Mouse (Mus musculus) megakaryocyte-erythroid progenitor cell, adult 5-6 weeks (primary cell): ENCODE results near the gene Zbtb45. TPM values are rescaled to one million over a fixed set of nuclear protein-coding genes. Genes with fewer than 3 reads are reported as not detected.

ENCODE experiments used
- ATAC-seq: replicated peaks from 2 replicates; pipeline ENCODE4 v1.8.0; 2016; ENCODE audit warnings: mild to moderate bottlenecking, inconsistent platforms; ENCODE audit not compliant: severe bottlenecking, poor library complexity, low FRiP score, low TSS enrichment
- total RNA-seq, 2 experiments: library from RNA; stranded (forward) in 1 of 2; stranded (reverse) in 1 of 2; fragments of 200-1000, 215-1000 nt in 1 of 2; fragments of >200 nt in 1 of 2; fragmentation: Nextera tagmentation in 1 of 2; gene quantifications; 2 replicates each; pipeline ENCODE4 v1.2.3; 2014 to 2017

Zbtb45 gene
- total RNA-seq, 2 experiments from 2014 or later: 9.2 to 14.0 TPM

DNA sequence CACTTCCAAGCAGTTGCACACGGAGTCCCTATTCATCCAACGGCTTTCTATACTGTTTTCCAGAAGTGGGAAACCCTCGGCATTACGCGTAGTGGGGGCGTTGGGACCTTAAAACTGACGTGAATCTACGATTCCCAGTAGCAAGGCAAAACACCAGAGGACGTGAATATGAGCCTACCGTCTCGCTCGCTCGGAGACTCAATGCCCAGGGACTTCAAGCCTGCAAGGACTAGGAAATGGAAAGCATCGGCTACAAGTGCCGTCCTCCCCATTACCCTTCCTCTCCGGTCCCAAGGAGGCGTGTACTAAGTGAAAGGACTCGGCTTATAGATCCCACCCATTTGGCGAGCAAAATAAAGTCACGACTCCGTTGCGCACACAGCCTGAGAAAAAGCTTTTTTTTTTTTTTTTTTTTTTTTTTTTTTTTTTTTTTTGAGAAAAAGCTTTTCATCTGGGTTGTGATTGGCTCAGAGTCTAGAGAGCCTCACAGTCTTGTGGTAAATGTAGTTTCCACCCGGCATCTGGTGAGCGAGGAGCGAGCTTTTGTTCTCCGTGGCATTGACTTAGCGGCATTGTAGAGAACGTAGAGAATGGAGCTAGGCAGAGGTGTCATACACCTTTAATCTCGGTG, 48.2 kb downstream of the Zbtb45 start:
- ATAC-seq: peak; percentile 71

DNA sequence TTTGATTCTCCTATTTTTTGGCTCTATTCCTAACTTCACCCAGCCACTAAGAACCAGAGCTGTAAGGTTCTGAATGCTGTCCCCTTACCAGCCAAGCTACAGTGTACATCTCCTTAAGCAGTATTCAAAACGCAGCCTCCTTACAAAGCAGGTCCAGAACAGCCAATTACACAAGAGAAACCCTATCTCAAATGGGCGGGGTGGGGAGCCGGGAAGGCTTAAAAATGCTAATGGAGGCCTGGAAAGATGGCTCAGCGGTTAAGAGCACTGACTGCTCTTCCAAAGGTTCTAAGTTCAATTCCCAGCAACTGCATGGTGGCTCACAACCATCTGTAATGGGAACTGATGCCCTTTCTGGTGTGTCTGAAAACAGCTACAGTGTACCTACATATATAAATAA, 50.1 kb downstream of the Zbtb45 start:
- no peak for ATAC-seq

DNA sequence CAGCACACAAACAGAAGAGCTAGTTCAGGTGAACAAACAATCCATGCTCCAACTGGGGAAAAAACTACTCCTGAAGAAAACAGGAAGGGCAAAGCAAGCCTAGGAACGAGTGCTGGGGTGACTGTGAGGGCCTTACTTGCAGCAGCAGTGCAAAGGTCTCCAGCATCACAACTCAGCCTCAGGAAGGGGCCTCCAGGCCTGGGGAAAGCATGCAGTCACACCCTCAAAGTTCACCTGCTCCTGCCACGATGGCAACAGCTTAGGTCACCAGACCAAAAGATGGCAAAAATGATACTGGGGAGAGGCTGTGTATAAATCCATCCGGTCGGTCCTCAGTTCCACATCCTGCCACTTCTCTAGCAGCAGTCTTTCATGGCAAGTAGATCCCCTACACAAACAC, 50.9 kb downstream of the Zbtb45 start:
- no peak for ATAC-seq

DNA sequence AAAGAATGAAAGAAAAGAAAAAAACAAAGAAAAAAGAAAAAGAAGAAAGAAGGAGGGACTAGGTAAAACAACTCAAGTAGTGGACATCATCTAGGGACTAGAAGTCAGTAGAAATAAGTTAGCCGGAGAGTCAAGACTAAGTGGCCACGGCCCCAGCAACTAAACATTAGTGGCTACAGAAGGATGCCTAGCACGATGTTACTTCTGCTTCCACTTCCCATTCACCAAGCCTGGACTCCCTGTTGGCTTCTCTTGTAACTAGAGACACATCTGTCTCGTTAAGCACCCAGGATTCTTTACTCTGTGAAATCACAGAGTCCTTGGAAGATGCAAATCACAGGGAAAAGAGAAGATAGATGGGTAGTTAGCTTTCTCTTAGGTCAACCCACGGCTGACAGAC, 52.3 kb downstream of the Zbtb45 start:
- no peak for ATAC-seq

DNA sequence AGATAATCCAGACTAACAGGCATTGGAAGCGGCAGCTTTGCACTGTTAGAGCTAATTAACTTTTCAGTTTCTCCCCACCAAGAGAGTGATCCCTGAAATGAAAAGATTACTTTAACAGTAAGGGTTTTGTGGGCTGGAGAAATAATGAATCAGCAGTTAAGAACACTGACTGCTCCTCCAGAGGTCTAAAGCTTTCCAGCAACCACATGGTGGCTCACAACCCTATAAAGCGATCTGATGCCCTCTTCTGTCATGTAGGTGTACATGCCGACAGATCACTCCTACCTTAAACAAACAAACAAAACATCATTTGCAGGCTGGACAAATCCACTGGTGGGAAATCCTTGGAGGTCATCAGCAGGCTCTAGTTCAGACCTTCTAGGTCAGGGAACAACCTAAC, 54.9 kb downstream of the Zbtb45 start:
- ATAC-seq: peak; percentile 89

Other genes with a start within 250 kb of the Zbtb45 start
- 0.94 and 3.2 TPM in 2 replicates for gene Zscan18, start 206.4 kb downstream of the Zbtb45 start, total RNA-seq (2014; fragmentation: Nextera tagmentation)
- 1.9 and 5.8 TPM in 2 replicates for gene Zscan18, start 206.4 kb downstream of the Zbtb45 start, total RNA-seq (2017)
- 12.3 and 14.0 TPM in 2 replicates for gene Zfp329, start 191.2 kb downstream of the Zbtb45 start, total RNA-seq (2014; fragmentation: Nextera tagmentation)
- gene Zfp329, start 191.2 kb downstream of the Zbtb45 start, total RNA-seq (2017): 7.8 TPM in 2 replicates
- gene Zfp110, start 175.3 kb downstream of the Zbtb45 start, total RNA-seq (2014; fragmentation: Nextera tagmentation): 26.7 and 30.6 TPM in 2 replicates
- gene Zfp110, start 175.3 kb downstream of the Zbtb45 start, total RNA-seq (2017): 38.0 and 38.1 TPM in 2 replicates
- 3.2 and 6.2 TPM in 2 replicates for gene Zfp128, start 128.9 kb downstream of the Zbtb45 start, total RNA-seq (2014; fragmentation: Nextera tagmentation)
- gene Zfp128, start 128.9 kb downstream of the Zbtb45 start, total RNA-seq (2017): 3.3 and 4.0 TPM in 2 replicates
- gene Zscan22, start 112.2 kb downstream of the Zbtb45 start, total RNA-seq (2014; fragmentation: Nextera tagmentation): 13.3 and 18.7 TPM in 2 replicates
- gene Zscan22, start 112.2 kb downstream of the Zbtb45 start, total RNA-seq (2017): 5.7 and 7.1 TPM in 2 replicates
- gene Rps5, start 87.7 kb downstream of the Zbtb45 start, total RNA-seq (2014; fragmentation: Nextera tagmentation): 3,241 and 3,814 TPM in 2 replicates
- gene Rps5, start 87.7 kb downstream of the Zbtb45 start, total RNA-seq (2017): 1,950 and 2,335 TPM in 2 replicates
- gene Rnf225, start 82.6 kb downstream of the Zbtb45 start, total RNA-seq (2014; fragmentation: Nextera tagmentation): 0.77 and 1.2 TPM in 2 replicates
- gene Rnf225, start 82.6 kb downstream of the Zbtb45 start, total RNA-seq (2017): 1.6 TPM in 1 of 2 replicates, not detected in the other
- 3.7 and 4.3 TPM in 2 replicates for gene Zfp324, start 44.2 kb downstream of the Zbtb45 start, total RNA-seq (2014; fragmentation: Nextera tagmentation)
- gene Zfp324, start 44.2 kb downstream of the Zbtb45 start, total RNA-seq (2017): 3.1 and 7.7 TPM in 2 replicates
- 6.1 and 9.0 TPM in 2 replicates for gene Zfp446, start 32.2 kb downstream of the Zbtb45 start, total RNA-seq (2014; fragmentation: Nextera tagmentation)
- gene Zfp446, start 32.2 kb downstream of the Zbtb45 start, total RNA-seq (2017): 1.6 and 1.9 TPM in 2 replicates
- gene Slc27a5, start 11.8 kb downstream of the Zbtb45 start, total RNA-seq (2014; fragmentation: Nextera tagmentation): not detected in 2 replicates
- gene Slc27a5, start 11.8 kb downstream of the Zbtb45 start, total RNA-seq (2017): not detected in 2 replicates
- 654 and 831 TPM in 2 replicates for gene Trim28, start 10.9 kb downstream of the Zbtb45 start, total RNA-seq (2014; fragmentation: Nextera tagmentation)
- gene Trim28, start 10.9 kb downstream of the Zbtb45 start, total RNA-seq (2017): 556 and 566 TPM in 2 replicates
- 159 and 192 TPM in 2 replicates for gene Chmp2a, start 24.8 kb upstream of the Zbtb45 start, total RNA-seq (2014; fragmentation: Nextera tagmentation)
- 142 and 150 TPM in 2 replicates for gene Chmp2a, start 24.8 kb upstream of the Zbtb45 start, total RNA-seq (2017)
- gene Ube2m, start 28.2 kb upstream of the Zbtb45 start, total RNA-seq (2014; fragmentation: Nextera tagmentation): 222 and 267 TPM in 2 replicates
- 106 and 110 TPM in 2 replicates for gene Ube2m, start 28.2 kb upstream of the Zbtb45 start, total RNA-seq (2017)
- 0.62 and 3.9 TPM in 2 replicates for gene Mzf1, start 44.7 kb upstream of the Zbtb45 start, total RNA-seq (2014; fragmentation: Nextera tagmentation)
- 0.47 and 1.3 TPM in 2 replicates for gene Mzf1, start 44.7 kb upstream of the Zbtb45 start, total RNA-seq (2017)
- not detected in 2 replicates for gene Vmn1r85, start 85.1 kb upstream of the Zbtb45 start, total RNA-seq (2014; fragmentation: Nextera tagmentation)
- not detected in 2 replicates for gene Vmn1r85, start 85.1 kb upstream of the Zbtb45 start, total RNA-seq (2017)
- gene Vmn1r86, start 109.9 kb upstream of the Zbtb45 start, total RNA-seq (2014; fragmentation: Nextera tagmentation): not detected in 2 replicates
- gene Vmn1r86, start 109.9 kb upstream of the Zbtb45 start, total RNA-seq (2017): not detected in 2 replicates
- gene Vmn1r87, start 130.1 kb upstream of the Zbtb45 start, total RNA-seq (2014; fragmentation: Nextera tagmentation): not detected in 2 replicates
- gene Vmn1r87, start 130.1 kb upstream of the Zbtb45 start, total RNA-seq (2017): not detected in 2 replicates
- gene Vmn1r88, start 149.5 kb upstream of the Zbtb45 start, total RNA-seq (2014; fragmentation: Nextera tagmentation): 0.25 TPM in 1 of 2 replicates, not detected in the other
- not detected in 2 replicates for gene Vmn1r88, start 149.5 kb upstream of the Zbtb45 start, total RNA-seq (2017)
- gene Vmn1r89, start 203.0 kb upstream of the Zbtb45 start, total RNA-seq (2014; fragmentation: Nextera tagmentation): not detected in 2 replicates
- not detected in 2 replicates for gene Vmn1r89, start 203.0 kb upstream of the Zbtb45 start, total RNA-seq (2017)